Mouse (Mus musculus) left cerebral cortex, postnatal 36 days (tissue): ENCODE results near the gene Ccr10. TPM values are rescaled to one million over a fixed set of nuclear protein-coding genes. Genes with fewer than 3 reads are reported as not detected.

ENCODE experiments used
- DNase-seq, 2 experiments: peaks; one replicate each; pipeline ENCODE4 v3.0.0; 2021 to 2022; ENCODE audit warnings: low spot score in 2 of 2, mixed read lengths in 1 of 2
- intact Hi-C: fragments of 180-260 bp; cut with DNase I; formaldehyde crosslinking; loops from one replicate; pipeline ENCODE4 v1.15.1; 2025
- total RNA-seq, 2 experiments: library from RNA; stranded (reverse); gene quantifications; 2 replicates each; pipeline ENCODE4 v1.2.3; 2021

Ccr10 gene
- under 1 TPM in 1 of 2 experiments, not detected in 1; 0.37 TPM for total RNA-seq

DNA sequence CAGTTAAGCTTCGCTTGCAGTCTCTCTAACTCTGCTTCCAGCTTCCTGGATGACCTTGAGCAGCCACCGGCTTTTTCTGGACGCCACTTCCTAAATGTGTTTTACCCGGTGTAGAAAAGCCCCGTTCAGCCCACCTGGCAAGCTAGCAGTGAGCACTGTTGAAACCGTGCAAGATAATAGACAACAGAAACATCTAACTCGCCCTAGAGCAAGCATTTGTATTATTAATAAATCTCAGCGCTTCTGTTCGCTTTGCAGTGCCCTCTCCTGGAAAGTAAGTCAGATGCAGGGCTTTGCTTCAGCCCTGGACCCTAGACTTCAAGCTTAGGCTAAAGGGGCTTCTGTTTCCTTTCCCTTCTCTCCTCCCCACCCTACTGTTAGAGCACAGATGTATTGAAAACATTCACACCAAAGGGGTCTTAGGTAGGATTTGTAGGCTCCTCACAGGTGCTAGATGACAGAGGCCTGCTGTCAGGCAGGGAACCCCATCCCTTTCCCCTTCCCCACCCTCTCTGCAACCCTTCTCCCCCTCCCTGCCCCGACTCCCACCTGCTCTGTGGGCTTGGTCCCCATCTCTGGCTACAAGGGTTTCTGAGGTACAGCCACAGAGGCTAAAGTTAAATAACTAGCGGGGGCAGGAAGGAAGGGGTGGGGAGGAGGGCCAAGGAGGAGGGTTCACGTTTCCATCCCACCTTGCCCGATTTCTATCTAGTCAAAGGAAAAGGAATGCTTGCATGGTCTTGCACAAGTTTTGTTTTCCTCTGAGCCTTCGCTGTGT is at the start of gene Ccr10:
Ccr10 (minus strand) TSS at position 593 of the 778 bp plus-strand sequence.
- no peak for DNase-seq
- intact Hi-C loops = loop anchor here (10.0 kb wide), 1 partner anchor 190 kb away; no protein-coding TSS in a partner anchor

DNA sequence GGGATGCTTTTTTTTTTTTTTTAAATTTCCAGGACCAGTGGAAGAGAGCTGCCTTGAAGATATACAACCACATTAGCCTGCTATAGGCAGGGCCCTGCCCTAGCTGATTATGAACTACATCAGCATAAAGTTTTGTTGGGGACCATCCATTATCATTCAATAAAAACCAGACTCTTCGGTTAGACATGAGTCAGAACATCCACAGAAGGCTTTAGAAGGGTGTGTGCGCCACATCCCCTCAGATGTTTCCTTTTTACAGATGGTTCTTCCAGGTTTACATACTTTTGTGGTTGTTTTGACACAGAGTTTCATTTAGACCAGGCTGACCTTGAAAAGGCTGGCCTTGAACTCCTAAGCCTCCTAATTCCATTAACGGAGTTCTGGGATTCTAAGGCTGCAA is 49.1 kb upstream of the Ccr10 start:
- intact Hi-C loops = no loop called here
- no peak for DNase-seq

DNA sequence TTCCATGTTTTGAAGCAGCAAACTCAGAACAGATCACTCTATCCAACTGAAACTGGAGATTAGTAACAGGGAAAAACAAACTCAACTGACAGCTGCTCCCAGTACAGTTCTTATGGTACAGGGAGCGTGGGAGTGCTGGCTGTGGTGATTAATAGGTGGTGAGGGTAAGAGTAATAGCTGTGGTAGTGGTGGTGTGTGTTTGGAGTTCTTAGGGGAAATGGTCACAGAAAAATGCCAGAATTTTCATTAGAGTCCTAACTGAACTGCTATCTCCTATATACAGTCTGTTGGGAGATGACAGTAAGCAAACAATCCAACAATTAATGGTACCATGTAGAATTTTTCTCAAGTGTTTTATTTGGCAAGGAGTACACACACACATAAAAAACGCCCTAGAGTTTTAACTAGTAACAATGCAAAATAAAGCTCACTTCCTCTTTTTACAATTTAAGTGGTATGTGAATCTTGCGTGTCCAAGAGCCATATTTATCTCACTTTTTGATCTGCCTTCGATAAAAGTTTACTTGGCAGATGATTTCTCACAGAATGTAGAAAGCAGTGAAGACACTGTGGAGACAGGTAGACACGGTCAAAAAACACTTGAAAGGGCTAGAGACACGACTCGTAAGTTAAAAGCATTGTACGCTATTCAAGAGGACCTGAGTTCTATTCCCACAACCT is 46.2 kb upstream of the Ccr10 start:
- DNase-seq = no peak
- intact Hi-C loops = no loop called here

DNA sequence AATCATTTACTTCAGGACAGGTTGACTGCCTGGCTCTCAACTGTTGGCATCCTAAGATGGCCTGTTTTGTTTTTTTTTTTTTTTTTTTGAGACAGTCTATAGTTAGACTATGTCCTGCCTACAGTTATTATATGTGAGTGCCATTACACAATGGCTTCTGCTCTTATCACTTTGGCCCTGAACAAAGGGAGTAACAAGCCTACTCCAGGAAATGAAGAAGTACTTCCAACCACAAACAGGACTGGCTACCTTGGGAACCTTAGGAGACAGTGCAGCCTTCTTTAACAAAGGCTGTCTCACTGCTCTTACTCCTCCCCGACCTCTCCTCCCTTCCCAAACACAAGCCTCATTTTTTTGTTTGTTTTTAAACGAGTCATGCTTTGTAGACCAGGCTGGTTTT is 45.6 kb upstream of the Ccr10 start:
- no peak for DNase-seq
- intact Hi-C loops = no loop called here

DNA sequence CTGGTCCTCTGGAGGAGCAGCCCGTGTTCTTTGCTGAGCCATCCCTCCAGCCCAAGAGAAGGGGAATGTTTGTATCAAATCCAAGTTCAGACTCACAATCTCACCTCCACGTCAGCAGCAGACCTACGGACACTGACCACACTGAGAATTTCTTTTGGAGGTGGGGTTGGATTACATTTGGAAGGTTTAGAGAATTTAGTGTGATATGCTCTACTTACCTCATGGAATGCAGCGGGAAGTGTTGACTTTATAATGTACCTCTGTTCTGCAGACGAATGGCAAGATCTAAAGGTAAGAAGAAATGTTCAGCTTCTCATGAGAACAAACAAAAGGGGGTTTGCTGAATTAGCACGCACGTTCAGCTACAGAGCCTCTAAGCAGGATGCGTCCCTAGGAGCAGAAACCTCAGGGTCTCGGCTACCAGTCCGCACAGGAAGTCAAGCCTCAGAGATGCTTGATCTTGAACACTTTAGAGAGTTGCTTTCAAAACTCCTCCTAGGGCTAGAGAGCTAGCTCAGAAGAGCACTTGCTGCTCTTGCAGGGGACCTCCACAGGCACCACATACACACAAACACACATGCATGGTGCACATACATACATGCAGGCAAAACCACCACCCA is 43.3 kb upstream of the Ccr10 start:
- intact Hi-C loops = no loop called here
- no peak for DNase-seq

DNA sequence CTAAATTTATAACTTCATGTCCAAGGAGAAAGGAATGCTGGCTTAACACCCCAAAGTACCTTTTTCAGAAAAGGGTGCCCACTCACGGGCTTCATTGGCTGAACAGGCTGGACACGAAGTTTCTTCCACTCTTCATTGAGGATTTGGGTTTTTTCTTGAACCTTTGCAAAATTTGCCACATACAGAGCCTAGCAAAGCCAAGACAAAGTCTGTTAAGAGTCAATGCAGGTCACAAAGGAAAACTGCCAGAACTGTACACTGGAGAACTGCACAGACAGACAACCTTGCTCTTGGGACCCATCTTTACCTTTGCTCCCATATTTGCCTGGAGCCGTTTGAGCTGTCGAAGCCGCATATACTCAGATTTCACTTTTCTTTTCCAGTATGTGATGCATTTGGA is 41.7 kb upstream of the Ccr10 start:
- intact Hi-C loops = no loop called here
- DNase-seq = no peak

DNA sequence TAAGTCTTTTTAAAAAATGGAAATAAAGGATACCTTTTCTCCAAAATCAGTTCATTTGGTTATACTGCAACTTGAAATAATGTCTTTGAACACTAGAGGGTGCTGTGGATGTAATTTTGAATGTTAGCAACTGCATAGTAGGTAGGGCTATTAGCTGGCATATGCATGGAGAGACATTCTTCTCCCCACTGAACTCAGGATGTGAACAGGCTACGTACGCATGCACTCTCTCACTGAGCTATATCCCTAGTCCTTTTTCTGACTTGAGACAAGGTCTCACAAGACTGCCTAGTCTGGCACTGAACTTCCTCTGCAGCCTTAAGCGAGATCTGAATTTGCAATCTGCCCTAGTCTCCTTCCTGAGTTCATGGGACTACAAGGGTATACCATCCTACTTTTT is 36.7 kb upstream of the Ccr10 start:
- intact Hi-C loops = loop anchor here (2.0 to 5.0 kb wide), 3 partner anchors 37 to 185 kb away; partner anchors contain the start of gene Becn1
- DNase-seq = no peak

DNA sequence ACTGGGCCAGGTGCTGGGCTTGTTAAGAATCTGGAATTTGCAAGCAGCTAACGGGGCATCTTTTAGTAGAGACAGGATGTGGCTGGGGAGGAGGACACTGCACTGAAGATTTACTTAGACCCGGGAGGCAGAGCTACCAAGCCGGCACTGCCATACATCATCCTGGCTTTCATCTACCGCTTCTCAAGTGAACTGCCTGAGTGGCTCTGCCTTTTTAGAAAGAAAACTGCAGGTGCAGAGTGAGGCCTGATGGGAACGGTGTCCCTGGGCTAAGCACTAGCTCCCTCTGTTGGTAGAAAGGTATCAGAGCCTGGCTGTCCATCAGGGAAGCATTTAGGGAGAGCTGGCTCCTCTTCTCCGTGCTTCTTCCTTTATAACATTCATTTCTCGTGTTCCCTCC is 25.7 kb upstream of the Ccr10 start:
- intact Hi-C loops = no loop called here
- no peak for DNase-seq

DNA sequence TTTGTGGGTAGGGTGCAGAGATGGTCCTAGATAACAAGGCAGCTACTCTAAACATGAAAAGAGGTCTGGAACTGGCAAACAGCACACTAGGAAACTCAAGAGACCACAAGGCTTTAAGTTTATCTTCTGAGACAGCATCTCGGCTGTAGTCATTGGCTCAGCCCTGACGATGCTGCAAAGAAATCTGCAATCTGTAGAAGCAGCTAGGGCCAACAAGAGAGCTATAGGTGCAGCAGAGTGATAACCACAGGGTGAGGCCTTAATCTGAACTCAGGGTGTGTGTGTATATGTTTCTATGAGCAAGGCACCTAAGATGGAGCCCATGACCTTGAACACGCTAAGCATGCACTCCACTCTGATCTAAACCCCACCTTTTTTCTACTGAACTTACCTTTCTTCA is 24.3 kb upstream of the Ccr10 start:
- intact Hi-C loops = no loop called here

DNA sequence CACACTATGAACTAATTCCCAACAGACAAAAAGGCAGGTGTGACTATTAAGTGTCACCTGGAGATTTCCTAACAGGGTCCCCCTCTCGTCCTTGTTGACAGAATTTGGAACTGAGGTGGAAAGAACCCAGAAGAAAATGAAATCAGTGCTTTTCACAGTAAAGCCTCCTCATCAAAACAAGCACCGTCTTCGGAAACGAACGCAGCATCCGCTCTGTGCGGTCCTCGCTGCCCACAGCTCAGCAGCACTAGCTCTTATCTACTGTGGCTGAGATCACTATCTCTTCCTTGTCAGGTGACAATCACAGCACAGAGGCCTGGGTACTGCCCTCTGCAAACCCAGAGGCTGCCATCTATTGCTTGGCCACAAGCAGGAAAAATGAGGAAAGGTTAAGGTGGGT is 20.9 kb upstream of the Ccr10 start:
- intact Hi-C loops = no loop called here
- no peak for DNase-seq

More for the DNA sequence above, 24.3 kb upstream of the Ccr10 start:
- DNase-seq = no peak

DNA sequence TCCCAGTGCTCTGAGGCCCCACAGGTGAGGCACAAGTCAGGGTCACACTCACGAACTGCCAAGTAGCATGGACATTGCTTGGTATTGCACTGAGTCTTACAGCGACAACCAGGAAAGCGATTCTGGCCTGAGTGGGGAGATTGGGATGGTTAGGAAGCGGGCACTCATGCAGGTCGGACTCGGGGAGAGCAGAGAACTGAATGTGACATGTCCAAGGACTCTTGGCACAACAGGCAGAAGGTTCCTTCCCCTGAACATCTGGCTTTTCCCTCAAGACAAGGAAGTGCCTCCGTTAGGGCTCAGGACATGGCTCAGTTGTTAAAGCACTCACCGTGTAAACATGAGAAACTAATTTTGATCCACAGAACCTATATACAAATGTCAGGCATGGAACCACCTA is 20.3 kb upstream of the Ccr10 start:
- no peak for DNase-seq
- intact Hi-C loops = no loop called here

DNA sequence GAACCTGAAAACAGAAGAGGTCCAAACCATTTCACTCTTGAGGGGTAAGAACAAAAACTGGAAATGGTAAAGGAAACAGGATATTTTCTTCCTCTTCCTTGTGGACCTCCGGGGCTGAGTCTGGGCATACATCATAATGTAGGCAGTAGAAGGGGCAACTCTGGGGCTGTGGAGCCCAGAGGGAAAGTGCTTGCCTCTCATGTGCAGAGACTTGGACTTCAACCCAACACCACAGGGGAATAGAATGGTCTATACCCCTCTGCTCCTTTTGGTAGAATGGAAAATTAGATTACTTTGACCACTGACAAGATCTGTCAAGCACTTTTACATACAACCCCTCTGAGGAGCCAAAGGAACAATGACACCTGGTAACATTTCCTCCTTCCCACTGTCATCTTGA is 19.9 kb upstream of the Ccr10 start:
- DNase-seq = no peak
- intact Hi-C loops = no loop called here

DNA sequence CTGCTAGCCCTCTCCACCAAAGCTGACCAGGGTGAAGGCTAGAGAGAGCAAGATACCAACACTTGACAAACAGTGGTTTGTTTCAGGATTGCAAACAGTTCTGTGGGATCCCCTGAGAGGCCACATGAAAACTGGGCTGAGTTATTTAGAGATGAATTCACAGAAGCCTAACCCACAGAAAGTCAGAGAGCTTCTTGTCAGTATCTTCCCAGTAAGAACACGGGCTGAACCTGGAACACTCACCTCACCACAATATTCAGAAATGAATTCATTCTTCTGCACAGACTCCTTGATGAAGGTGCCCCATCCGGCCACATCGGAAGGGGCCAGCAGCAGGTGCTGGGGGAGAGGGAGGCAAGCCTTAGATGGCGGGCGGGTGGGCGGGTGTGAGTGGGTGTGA is 19.4 kb upstream of the Ccr10 start:
- intact Hi-C loops = no loop called here
- DNase-seq = no peak

DNA sequence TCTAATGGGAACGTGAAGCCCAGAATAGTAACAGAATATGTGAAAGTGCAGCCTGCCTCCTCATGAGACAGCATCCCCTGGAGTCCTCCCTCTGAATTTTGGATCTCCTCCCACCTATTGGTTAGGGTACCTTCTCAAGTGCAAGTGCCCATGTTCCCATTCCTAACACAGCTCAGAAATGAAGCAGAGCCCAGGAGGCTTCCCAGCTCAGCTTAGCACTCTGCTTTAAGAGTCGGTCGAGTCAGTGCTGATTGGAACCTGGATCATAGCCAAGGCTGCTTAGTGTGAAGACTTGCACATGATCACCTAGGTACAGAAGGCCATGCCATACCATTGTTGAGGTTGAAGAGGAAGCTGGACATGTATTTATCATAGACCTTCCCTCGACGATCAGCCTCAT is 18.9 kb upstream of the Ccr10 start:
- intact Hi-C loops = no loop called here
- DNase-seq = no peak

DNA sequence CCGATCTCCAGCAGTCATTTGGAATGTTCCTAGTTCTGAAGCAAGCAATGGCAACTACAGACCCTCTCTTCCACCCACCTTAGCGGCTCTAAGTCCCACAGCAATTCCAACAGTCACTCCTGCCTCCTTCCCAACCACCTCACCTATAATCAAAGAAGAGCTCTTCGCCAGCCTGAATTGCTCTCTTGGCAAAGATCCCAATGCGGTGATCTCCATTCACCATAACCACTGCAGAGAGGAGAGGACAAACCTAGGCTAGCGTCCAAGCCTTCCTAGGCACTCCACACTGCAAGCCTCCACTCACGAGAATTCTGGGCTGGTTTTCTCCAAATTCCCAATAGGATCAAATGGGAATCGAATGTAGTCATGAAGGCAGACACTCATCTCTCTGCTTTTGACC is 17.8 kb upstream of the Ccr10 start:
- DNase-seq = no peak
- intact Hi-C loops = no loop called here

DNA sequence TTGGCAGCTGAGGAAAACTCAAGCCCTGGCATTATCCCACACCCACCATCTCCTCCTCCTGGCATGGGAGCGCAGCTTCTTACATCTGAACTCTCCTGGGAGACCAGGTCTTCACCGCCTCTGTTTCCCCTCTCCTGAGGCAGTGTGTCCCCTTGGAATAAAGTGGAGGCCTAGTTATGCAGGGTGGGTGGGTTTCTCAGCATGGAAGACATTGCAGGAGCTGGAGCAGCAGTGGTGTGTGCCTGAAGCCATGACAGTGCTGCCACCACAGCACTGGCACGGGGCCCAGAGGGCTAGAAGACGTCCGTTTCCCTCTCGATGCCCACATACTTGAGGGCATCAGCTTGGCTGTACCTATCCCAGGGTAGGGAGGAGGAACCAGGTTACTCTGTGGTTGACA is 17.4 kb upstream of the Ccr10 start:
- no peak for DNase-seq
- intact Hi-C loops = no loop called here

DNA sequence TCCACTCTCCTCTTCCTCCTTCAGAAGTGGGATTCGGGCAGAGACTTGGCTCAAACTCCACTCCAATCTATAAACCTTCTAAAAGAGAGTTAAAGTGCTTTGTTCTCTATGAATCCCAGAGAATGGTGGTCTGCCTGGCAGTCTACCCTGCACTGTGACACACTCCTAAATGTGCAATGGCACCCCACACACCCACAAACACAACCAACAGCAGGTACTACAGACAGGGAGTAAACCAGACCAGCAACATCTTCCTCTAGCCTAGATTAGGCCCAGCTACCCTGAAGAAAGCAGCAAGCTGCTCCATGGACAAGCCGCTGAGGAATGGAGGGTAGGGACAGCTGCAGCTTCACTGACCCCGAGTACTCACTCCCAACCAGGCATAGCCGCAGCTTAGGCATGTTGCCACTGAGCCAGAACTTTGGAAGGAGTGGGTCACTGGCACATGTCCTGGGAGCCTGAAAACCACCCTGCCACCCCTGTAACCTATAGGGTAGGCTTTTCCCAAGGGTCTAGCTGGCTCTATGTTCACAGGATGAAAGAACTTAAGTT is 16.8 kb upstream of the Ccr10 start:
- intact Hi-C loops = no loop called here
- DNase-seq = no peak

DNA sequence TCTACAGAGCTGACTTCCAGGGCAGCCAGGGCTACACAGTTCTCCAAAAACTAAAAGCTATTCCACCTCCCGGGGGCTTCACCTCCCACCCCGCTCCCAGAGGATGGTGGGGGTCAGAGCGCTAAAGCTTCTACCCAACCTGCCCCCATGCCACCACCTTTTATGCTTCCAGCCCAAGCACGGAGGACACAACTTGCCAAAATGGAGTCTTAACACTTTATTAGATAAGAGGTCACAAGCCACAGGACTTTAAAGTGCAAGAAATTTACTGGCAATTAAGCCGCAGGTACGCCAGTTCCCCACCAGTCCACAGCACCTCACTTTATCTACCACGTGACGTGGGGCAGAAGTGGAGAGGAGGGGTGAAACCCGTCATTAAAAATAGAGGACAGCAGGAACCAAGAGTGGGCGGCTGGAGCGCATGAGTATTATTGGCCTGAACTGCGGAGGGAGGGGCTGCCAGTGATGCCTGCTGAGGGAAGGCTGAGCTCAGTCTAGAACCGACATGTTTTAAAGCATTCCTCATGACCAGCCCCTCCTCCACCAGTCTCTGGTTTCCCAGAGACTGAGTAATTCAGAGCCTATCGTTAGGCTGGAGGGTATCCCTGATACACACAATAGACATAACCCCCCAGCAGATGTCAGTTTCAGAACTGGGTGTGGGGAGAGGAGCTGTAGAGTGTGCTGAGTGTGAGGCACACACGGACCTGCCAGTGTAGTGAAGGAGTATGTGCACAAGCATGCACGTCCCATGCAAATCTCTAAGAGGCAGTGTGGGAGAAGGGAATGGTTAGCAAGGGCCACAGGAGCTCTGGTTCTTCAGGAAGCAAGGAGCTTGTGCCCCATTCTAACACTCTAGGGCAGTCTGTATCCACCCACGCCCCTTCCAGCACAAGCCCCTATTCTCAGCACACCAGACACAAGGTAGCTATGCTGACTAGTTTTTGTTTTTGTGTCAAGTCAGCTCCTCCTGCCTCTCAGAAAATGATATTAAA is 16.0 kb upstream of the Ccr10 start:
- peak in 1 of 2 experiments; percentile 23 for DNase-seq
- intact Hi-C loops = no loop called here

DNA sequence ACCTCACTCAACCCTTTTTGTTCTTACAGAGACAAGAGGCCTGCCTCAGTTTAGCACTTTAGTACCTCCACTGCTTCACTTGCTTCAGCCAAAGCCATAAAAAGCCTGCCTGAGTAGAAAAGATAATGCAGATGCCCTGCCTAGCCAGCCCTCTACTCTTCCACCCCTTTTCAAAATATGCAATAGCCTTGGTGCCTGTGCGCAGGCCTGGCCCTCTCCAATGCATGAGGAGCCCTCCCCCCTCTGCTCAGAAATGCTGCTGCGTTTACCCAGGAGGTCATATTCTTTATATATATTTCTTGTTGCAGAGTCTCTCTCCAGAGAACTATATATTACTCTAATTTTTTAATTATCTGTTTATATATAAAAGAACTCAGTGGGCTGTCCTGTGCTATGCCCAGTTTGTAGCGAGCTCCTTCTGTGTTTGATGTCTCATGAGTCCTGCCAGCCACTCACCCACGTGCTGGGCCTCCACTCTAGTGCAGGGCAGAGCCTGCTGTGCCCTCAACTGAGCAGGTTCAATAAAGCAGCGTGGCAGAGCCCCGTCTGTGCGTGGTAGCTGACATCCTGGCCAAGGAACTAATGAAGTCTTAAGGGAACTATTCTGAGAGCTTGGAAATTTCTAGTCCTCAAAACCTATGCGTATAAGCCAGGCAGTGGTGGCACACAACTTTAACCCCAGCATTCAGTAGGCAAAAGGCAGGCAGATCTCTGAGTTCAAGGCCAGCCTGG is 15.1 kb upstream of the Ccr10 start:
- DNase-seq = no peak
- intact Hi-C loops = no loop called here
